Mouse (Mus musculus) 416B (cell line): Measurements from ENCODE around the gene Cish.
A peak's percentile ranks its signal among the peaks of the same experiment; 100 is the strongest.

Source experiments
- DNase-seq: peaks from one replicate; pipeline ENCODE4 v3.0.0; 2011; ENCODE audit warnings: low read depth

Gene Cish

GRCm38 (mm10) chr9:107324799-107325561 lies 29.2 kb downstream of the Cish start:
- DNase-seq, result no peak

DNA sequence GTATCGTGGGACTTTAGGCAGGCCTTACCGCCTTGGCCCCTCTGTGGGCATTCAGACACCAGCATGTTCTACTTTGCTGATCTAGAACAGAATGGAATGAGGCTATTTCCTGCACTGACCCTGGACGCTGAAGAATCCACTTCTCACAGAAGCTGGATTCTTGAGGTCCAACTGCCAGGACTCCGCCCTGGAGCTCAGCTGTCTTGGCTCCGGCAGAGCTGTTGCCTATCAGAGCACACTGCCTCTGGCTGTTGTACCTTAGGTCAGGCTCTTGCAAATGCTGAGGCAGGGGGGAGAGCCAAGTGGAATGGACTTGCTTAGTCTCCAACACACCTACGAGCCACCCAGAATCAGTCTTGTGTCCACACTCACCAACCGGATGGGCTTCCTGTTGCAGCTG lies 30.1 kb downstream of the Cish start:
- no peak for DNase-seq

DNA sequence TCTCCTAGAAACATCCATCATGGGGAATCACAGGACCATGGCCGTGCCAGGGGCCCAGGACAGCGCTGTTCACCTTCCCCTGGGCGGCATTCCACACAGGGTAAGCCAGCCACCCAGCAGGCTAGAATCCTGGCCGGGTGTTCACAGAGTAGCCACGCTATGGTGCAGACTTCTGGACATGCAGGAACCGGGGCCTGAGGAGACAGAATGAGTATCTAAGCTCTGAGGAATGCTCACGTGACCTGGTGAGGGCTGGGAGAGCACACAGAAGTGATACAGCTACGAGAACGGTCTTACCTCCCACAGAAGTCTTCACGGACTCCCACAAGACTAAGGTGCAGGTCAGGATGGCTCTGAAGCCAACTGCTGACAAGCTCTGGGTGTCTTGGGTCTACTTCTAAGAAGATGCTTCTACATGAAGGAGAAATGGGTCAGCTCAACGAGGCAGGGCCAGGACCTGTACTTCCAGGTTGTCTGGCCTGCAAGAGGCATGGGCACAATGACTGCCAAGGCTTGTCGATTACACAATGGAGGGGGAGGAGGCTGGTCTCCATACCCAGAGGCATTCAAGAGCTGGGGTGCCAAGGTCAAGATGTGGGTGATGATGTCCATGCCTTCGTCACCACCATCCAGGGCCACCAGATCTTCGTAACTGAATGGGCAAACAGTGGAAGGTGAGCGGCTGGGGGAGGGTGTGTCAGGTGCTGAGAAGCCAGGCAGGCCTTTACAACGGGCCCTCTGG lies 32.2 kb downstream of the Cish start:
- DNase-seq, result no peak

- DNase-seq, result no peak
Observed at GRCm38 (mm10) chr9:107330791-107331190, 35.0 kb downstream of the Cish start.

DNA sequence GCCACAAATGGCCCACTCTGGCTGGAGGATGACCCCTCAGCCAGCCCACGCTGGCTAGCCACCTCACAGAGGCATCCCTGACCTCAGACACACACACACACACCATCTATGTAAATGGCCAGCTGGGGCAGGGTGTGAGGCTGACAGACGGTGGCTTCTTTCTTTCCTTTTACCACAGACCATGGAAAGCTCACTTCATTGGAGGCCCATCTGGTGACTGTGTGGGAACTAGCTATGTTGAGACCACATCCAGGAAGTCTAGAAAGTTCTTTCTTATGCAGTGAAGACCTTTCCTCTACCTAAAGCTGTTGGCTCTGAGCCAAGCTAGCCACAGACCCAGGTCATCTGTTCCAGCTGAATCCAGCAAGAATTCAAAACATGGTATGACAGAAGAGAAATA lies 37.9 kb downstream of the Cish start:
- DNase-seq, result peak; percentile 70

GRCm38 (mm10) chr9:107334356-107334755 lies 38.5 kb downstream of the Cish start:
- DNase-seq, result no peak

DNA sequence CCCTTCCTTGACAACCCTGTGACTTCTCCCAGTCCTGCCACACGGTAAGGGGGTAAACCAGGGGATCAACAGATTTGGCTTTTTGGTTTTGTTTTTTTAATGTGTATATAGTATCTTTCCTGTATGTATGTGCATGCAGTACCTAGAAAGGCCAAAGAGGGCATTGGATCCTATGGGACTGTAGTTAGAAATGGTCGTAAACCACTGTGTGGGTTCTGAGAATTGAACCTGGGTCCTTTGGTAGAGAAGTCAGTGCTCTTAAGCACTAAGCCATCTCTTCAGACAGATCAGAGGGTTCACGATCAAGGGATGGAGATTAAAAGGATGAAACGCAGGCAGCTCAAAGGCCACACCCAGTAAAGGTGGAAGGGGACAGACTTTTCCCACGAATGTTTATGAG lies 39.2 kb downstream of the Cish start:
- DNase-seq, result no peak

DNA sequence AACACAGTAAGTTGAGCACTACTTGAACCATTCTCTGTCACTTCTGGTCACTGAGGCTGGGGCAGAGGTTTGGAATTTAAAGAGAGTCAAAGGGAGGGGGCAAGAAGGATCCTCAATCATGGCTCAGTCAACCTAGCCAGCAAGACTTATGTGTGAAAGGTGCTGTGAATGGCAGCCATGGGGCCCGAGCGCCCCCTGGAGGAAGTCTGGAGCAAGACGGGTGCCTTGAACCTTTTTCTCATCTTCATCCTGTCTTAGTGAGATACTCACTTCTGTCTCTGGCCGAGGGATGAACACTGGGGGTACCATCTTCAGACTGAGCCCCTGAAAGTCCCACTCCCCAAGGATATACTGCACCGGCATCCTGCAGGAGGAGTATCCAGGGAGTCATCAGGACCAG lies 40.1 kb downstream of the Cish start:
- DNase-seq, result peak; percentile 80

GRCm38 (mm10) chr9:107336386-107336785 lies 40.6 kb downstream of the Cish start:
- no peak for DNase-seq

GRCm38 (mm10) chr9:107338172-107338883 lies 42.5 kb downstream of the Cish start, which contains the start of gene Hemk1:
Gene Hemk1, minus strand, starts transcription at chr9:107338350.
- peak; percentile 79 for DNase-seq

DNA sequence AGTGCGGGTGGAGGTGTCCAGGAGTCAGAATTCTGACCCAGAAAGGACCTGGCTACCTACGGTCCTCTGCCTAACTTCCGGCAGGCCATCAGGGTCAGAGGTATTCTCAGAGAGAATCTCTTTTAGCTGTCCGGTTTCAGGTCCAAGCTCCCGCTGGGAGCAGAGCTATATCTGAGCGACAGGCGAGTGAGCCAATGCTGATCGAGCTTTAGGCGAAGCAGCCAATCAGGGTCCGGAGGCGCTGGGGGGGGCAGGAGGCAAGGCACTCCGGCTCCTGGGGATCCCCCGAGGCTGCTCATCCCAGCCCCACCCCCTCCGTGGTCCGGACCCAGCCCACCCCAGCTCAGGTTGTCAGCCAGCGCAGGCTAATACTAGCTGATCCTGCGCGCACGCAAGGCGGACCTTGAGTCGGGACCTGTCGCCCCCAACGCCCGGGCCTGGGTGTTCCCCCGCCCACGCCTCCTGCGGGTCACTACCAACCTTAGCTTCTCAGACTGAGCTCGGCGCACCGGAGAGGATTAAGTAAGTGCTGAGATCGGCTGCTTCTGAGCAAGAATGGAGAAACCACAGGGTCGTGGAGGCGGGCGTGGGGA lies 44.5 kb downstream of the Cish start, which contains the start of gene 6430571L13Rik:
6430571L13Rik (plus strand) TSS at position 336 of the 593 bp plus-strand sequence.
- peak; percentile 87 for DNase-seq

DNA sequence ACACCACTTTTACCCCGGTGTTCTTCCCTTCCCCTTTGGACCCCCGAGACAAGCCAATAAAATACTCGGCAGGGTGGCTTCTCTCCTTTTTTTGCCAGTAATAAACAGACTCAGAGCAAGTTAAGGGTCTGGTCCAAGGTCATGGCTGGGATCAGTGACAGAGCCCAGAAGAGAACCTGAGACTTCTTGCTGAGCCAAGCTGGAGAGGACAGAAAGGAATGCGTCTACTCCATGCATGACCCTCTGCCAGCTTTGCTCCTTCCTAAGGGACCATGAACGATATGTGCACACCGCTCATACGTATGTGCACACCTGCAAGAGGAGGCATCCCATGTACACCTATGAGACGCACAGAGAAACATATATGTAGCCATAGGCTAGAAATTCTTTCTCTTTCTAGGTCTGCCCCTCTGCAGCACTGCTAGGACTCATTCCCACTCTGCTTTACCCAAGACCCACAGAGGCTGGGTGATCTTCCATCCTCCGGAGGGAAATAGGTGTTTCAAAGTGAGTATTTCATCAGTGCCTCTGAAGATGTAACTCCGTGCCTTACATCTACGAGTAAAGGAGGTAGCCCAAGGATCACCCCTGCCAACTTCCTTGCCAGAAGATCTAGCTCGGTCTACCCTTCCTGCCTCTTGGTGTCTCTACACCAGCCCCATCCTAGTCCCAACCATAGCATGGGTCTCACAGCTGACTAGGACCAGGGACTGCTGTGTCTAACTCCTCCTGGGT lies 45.3 kb downstream of the Cish start:
- DNase-seq, result no peak

DNA sequence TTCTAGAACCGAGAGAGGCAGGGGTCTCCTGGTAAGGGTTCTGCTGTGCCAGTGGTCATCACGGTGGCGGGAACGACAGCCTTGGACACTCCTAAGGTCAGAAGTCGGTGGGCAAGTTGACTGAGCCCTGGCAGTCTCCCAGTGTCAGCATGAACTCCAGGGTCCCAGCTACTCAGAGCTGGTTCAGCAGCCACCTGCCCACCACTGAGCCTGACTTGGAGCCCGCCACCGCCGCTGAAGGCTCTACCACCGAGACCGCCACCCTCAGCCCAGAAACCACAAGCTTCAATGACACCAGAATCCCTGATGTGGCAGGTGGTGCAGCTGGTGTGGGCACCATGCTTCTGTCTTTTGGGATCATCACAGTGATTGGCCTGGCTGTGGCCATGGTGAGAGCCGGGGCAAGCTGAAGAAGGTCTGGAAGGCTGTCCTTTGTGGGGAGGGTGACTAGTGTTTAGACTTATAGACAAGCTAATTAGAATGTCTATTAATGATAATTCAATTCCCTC lies 46.4 kb downstream of the Cish start:
- no peak for DNase-seq

DNA sequence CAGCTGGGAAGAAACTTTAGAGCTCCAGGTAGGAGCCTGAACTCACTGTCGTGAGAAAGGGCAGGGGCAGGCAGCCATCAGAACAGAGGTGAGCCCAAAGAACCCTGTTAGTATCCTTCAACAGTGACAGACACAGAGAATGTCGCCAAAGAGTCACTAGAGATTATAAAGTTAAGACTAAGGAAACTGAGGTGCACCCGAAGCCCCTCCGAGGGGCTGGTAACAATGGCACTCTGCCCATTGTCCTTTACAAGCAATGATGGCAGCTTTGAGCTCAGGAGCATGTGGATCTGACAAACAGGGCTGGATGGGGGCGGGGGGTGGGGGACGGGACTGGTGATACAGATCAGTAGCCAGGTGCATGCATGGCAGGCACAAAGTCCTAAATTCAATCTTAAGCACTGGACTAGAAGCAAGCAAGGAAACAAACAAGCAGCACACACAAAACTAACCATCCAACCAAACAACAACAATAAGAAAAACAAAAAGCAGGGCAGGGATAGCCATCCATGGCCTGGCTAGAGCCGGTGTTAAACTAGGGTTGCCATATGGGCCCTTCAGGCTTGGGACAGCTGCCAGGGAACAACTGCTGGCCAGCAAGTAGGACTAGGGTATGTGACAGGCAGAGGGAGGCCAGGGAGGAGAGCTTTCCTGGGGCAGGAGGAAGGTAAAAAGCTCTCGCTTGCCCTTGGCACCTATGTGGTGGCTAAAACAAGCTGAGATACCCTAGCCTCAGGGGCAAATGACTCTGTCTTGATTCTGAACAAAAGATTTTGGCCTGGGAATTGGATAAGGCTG lies 47.5 kb downstream of the Cish start:
- no peak for DNase-seq

- DNase-seq, result no peak
Observed at GRCm38 (mm10) chr9:107344027-107344426, 48.2 kb downstream of the Cish start.

DNA sequence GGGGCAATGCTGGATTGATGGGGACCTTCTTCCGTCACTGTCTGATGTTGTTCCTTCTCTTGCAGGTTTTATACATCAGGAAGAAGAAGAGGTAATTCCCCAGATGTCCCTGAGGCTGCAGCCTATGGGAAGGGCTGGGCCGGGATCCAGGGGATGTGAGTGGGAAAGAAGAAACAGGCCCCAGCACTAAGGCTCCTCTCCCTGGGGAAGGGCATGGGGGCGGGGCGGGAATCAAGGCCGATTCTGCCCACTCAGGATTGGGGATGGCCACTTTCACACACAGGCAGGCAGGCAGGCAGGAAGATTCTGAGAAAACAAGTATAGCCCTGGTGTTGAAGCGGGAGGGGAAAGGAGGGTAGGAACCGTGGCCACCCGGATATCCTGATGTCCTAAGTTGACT lies 50.3 kb downstream of the Cish start:
- no peak for DNase-seq

DNA sequence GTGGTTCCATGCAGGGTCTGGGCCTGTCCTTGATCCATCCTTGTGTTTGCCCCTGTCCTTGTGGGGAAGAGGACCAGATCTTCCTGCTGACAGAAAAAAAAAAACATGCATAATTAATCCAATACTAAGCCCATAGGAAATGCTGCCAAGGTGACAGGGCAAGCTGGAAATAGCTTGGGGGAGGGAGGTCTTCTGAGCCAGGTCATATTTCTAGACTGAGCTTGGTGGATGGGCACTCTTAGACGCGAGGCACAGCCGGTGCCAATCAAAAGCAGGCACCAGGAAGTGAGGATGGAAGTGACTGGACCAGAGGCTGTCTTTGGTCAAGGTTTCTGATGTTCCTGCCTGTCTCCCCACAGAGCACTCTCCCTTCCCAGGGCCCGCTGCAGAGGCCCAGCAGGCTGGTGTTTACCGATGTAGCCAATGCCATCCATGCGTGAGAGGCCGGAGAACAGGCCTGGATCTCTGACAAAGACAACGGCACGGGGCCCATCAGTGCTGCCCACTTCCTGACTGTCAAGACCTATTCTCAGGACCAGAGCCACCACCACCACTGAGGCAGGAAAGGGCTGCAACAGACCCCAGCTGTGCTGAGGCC lies 51.9 kb downstream of the Cish start:
- no peak for DNase-seq

- DNase-seq, result no peak
Observed at GRCm38 (mm10) chr9:107349321-107349720, 53.5 kb downstream of the Cish start.
